ENCODE assay signal across 10 mouse cellular contexts in the genomic region with DNA sequence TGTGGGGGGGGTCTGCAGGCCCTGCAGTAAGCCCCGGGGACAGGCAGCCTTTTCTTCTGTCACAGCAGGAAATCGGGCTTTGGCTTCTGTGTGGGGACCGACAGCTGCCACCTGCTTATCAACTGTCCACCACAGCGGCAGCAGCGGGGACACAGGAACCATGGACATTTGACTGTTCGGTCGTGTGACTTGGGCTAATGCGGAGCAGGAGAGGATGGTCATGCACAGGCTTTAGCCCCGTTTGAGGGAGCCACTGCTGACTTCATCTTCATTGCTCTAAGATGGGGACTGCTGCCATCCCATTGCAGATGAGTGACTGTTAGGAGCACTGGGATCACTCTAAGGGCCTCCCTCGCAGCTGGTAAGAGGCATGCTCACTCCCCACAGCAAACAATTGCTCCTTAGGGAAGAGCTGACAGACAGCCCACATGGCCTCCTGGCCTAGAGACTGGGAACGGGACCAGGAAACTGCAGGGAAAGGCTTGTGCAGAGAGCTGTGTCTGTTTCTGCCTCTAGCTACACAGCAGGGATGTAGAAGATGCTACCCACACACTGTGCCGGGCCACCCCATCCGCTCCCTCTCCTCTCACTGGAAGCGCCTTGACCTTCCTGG.
A peak's percentile ranks its signal among the peaks of the same experiment; 100 is the strongest.
DNase-seq lines count a peak whose midpoint lies in the region; ATAC-seq and TF ChIP-seq lines count a peak whose summit lies in the region.
"Had no signal": no experiment of that assay in that cellular context is flagged by ENCODE, and none has a peak within 500 bp of the region (broad histone marks: within the 10 kb centered on the region; RNA-seq: fewer than 3 reads in every experiment).

No protein-coding gene starts in this region.

- no peaks in the 10 kb centered on the region for H3K9me3 ChIP-seq in kidney, postnatal 0 days (replicated peaks; ENCODE audit: low read length)
- no peaks in the 10 kb centered on the region for H3K9me3 ChIP-seq in limb, embryonic 12.5 days
- H3K9me3 ChIP-seq: limb, embryonic 13.5 days had no signal

- WGBS in kidney, postnatal 0 days: 48% methylated on average over 14 of the region's 14 CpGs
- WGBS in cerebellum, adult 2 months: 6% methylated on average over 14 of the region's 14 CpGs
- 44% methylated on average over 14 of the region's 14 CpGs for WGBS in limb, embryonic 12.5 days

- H3K9ac ChIP-seq in kidney, postnatal 0 days (ENCODE audit: low read depth, low read length): no peak overlapping the region
- no peak overlapping the region for H3K9ac ChIP-seq in limb, embryonic 12.5 days (replicated peaks)
- H3K9ac ChIP-seq: limb, embryonic 13.5 days had no signal

- H3K4me2 ChIP-seq in kidney, postnatal 0 days (ENCODE audit: low read length): no peak overlapping the region
- H3K4me2 ChIP-seq in limb, embryonic 12.5 days: no peak overlapping the region
- H3K4me2 ChIP-seq: limb, embryonic 13.5 days had no signal

- no peak for TF ChIP-seq POLR2A in cerebellum, adult 2 months (IDR thresholded peaks at IDR 0.05; ENCODE audit: borderline replicate concordance, insufficient read depth, low read length)

- H3K36me3 ChIP-seq in kidney, postnatal 0 days (ENCODE audit: insufficient read depth, low read length): no peaks in the 10 kb centered on the region
- H3K36me3 ChIP-seq in limb, embryonic 12.5 days: no peaks in the 10 kb centered on the region
- H3K36me3 ChIP-seq: limb, embryonic 13.5 days had no signal

- no peak overlapping the region for H3K4me3 ChIP-seq in kidney, postnatal 0 days (replicated peaks; ENCODE audit: low read depth, low read length)
- H3K4me3 ChIP-seq in cerebellum, adult 2 months (replicated peaks; ENCODE audit: insufficient read depth, low read depth, low read length): no peak overlapping the region
- no peak overlapping the region for H3K4me3 ChIP-seq in limb, embryonic 12.5 days (replicated peaks)
- H3K4me3 ChIP-seq: erythroblast, embryonic 14.5 days; limb, embryonic 13.5 days had no signal

- no peaks in the 10 kb centered on the region; the same call in 1 of the 2 replicates for H3K4me1 ChIP-seq in kidney, postnatal 0 days (replicated peaks; ENCODE audit: insufficient read depth, low read length)
- H3K4me1 ChIP-seq in cerebellum, adult 2 months (ENCODE audit: control insufficient read depth, insufficient read depth, low read length): peaks cover 16% of the 10 kb centered on the region
- H3K4me1 ChIP-seq in limb, embryonic 12.5 days (replicated peaks): peaks cover 51% of the 10 kb centered on the region

- no peak for TF ChIP-seq CTCF in kidney, postnatal 0 days (IDR thresholded peaks at IDR 0.05; ENCODE audit: low read depth)
- no peak for TF ChIP-seq CTCF in cerebellum, adult 2 months (IDR thresholded peaks at IDR 0.05; ENCODE audit: borderline replicate concordance, insufficient read depth, low read depth, low read length)

- no peak for ATAC-seq in kidney, postnatal 0 days (replicated peaks; ENCODE audit: low FRiP score, low read depth)
- ATAC-seq in limb, embryonic 12.5 days (ENCODE audit: insufficient number of reproducible peaks, insufficient read depth, low FRiP score, low TSS enrichment, low read depth): 0 out of 2 replicates have a peak, but pooled peaks have one; percentile 3

- peak; percentile 35 for DNase-seq in kidney, postnatal 0 days (ENCODE audit: low spot score)
- DNase-seq in kidney, postnatal 25 days: no peak
- peak; percentile 79 to 85 for DNase-seq in cerebellum, adult 2 months
- peak; percentile 17 for DNase-seq in gastrocnemius, postnatal 25 days
- no peak for DNase-seq in spleen, postnatal 10 days (ENCODE audit: low spot score in 2 of 2)
- no peak for DNase-seq in thymus, postnatal 4 days
- DNase-seq in lung, postnatal 14 days: no peak

- no peak overlapping the region for H3K27ac ChIP-seq in kidney, postnatal 0 days
- no peak overlapping the region for H3K27ac ChIP-seq in cerebellum, adult 2 months (ENCODE audit: insufficient read depth, low read length)
- H3K27ac ChIP-seq in limb, embryonic 12.5 days: no peak overlapping the region
- H3K27ac ChIP-seq: limb, embryonic 13.5 days had no signal

- no peaks in the 10 kb centered on the region; the same call in 1 of the 2 replicates for H3K27me3 ChIP-seq in kidney, postnatal 0 days (ENCODE audit: insufficient read depth, low read length)
- no peaks in the 10 kb centered on the region; the same call in 1 of the 2 replicates for H3K27me3 ChIP-seq in cerebellum, adult 2 months (ENCODE audit: control insufficient read depth, insufficient read depth, low read length)
- peaks cover 75% of the 10 kb centered on the region for H3K27me3 ChIP-seq in limb, embryonic 12.5 days

Comparison
In these comparisons a context has a peak if more than half of its experiments do, and no peak if none do; other contexts are left out.
1. DNase-seq: peak in kidney, postnatal 0 days (single experiment), cerebellum, adult 2 months (2 of 2) and gastrocnemius, postnatal 25 days (single experiment); none in kidney, postnatal 25 days (0 of 2), spleen, postnatal 10 days (0 of 2), thymus, postnatal 4 days (single experiment) and lung, postnatal 14 days (single experiment).